Mouse (Mus musculus) hindbrain, embryonic 11.5 days (tissue): ENCODE measurements at regions not wholly inside any gene's neighbourhood (a gene's known extent, or its start where the extent isn't known, plus 50 kb on each side); places are given as distances from the start of the nearest gene placed in this dataset.

Source experiments
- ATAC-seq: fragments of 200-750 bp; cut with Nextera tagmentation; 2 replicates; pipeline ENCODE4 v1.8.0; 2017; ENCODE audit warnings: mild to moderate bottlenecking, moderate TSS enrichment, moderate library complexity; ENCODE audit not compliant: low FRiP score
- DNase-seq: peaks from one replicate; pipeline ENCODE4 v3.0.0-alpha.2; 2015; ENCODE audit warnings: low spot score
- H3K27ac ChIP-seq: fragments of 300-500 bp; sonication (generic); 2 replicates; pipeline ENCODE4 v1.5.1; 2014; ENCODE audit warnings: mild to moderate bottlenecking, low read depth, low read length
- H3K27me3 ChIP-seq: fragments of 300-500 bp; sonication (generic); 2 replicates; pipeline ENCODE4 v1.6.1; 2014; ENCODE audit warnings: mild to moderate bottlenecking, low read length, moderate library complexity, mixed read lengths; ENCODE audit not compliant: control insufficient read depth, insufficient read depth
- H3K36me3 ChIP-seq: fragments of 300-500 bp; sonication (generic); 2 replicates; pipeline ENCODE4 v1.6.1; 2014; ENCODE audit warnings: mild to moderate bottlenecking, low read length, moderate library complexity, mixed read lengths; ENCODE audit not compliant: control insufficient read depth, insufficient read depth
- H3K4me1 ChIP-seq: fragments of 300-500 bp; sonication (generic); replicated peaks from 2 replicates; pipeline ENCODE4 v1.6.1; 2014; ENCODE audit warnings: low read length, mixed read lengths; ENCODE audit not compliant: control insufficient read depth, insufficient read depth
- H3K4me2 ChIP-seq: fragments of 300-500 bp; sonication (generic); replicated peaks from 2 replicates; pipeline ENCODE4 v1.6.1; 2014; ENCODE audit warnings: mild to moderate bottlenecking, low read depth, low read length
- H3K4me3 ChIP-seq: fragments of 300-500 bp; sonication (generic); 2 replicates; pipeline ENCODE4 v1.5.1; 2014; ENCODE audit warnings: low read depth, low read length
- H3K9ac ChIP-seq: fragments of 300-500 bp; sonication (generic); 2 replicates; pipeline ENCODE4 v1.6.1; 2014; ENCODE audit warnings: low read depth, low read length
- H3K9me3 ChIP-seq: fragments of 300-500 bp; sonication (generic); 2 replicates; pipeline ENCODE4 v1.6.1; 2016; ENCODE audit warnings: low read length; ENCODE audit not compliant: control insufficient read depth
- WGBS: fragments of 180-500 bp; shearing (Covaris S2); extraction: QIAGEN DNeasy Blood & Tissue Kit; methylation state at CpG from one replicate; pipeline ENCODE4 v1.1.7; 2014; 5-methylcytosine and 5-hydroxymethylcytosine counted together

DNA sequence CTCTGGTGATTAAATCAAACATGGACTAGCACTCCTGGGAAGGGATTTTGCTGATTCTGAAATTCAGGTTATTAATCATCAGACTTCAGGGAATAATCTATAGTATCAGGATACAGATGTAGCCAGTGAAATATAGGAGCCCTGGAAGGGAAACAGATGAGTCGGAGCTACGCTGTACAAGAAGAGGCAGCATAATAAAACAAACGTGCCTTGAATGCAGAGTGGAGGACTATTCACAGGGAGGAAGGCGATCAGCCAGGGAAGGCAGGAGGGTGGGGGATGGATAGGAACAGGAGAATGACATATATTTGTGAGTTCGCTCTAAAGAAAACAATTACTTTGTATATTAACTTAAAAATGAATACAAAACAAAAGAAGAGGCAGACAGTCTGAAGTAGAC, 286.6 kb upstream of the Got2 start:
- no peak overlapping the region for H3K4me2 ChIP-seq
- H3K9me3 ChIP-seq = no peaks in the 10 kb centered on the region
- no peak overlapping the region for H3K27ac ChIP-seq
- no peak overlapping the region for H3K9ac ChIP-seq
- ATAC-seq (peak; percentile 61; the same call in 1 of the 2 replicates), DNase-seq (peak; percentile 21)
- WGBS = 74% methylated on average over 5 of the region's 5 CpGs
- no peaks in the 10 kb centered on the region for H3K4me1 ChIP-seq
- H3K27me3 ChIP-seq = no peaks in the 10 kb centered on the region
- no peak overlapping the region for H3K4me3 ChIP-seq
- no peaks in the 10 kb centered on the region for H3K36me3 ChIP-seq

DNA sequence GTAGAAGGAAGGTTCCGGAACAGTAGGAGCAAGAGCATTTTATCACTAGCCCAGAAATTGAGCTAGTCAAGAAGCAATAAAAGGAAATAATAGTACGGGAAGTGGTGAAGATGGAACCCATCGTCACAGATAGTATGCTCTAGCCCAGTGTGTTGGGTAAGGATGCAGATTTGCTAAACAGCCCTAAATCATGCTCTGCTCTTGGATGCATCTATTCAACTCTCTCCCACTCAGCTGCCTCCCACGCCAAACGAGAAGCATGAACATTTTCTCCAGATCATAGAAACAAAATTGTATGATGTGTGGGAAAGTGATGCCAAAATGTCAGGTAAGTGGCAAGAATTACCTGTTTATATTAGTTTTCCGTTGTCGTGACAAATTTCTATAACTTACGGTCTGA, 276.6 kb upstream of the Got2 start:
- ATAC-seq (no peak), DNase-seq (no peak)
- Histone ChIP-seq H3K27me3 (no peaks in the 10 kb centered on the region), H3K4me3 (no peak overlapping the region), H3K9me3 (no peaks in the 10 kb centered on the region), H3K4me2 (no peak overlapping the region), H3K4me1 (no peaks in the 10 kb centered on the region), H3K36me3 (no peaks in the 10 kb centered on the region), H3K9ac (no peak overlapping the region), H3K27ac (no peak overlapping the region)
- WGBS = 93% methylated on average over 8 of the region's 8 CpGs

DNA sequence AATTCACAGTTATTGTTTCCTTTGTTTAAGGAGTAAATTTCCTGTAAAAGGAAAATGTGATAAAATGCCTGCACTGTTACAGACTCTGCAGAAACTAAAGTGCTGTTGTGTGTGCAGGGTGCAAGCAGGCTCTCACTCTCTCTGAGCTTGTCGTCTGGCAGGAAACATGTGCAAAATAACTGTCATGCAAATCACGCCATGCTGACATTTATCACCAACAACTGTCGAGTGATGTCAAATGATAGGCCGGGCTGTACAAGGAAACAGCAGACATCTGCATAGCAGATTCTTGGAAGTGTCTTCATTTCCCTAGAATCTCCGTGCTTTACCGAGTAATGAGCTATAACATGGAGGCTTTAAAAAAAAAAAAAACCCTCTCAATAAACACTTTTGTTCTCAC, 271.6 kb upstream of the Got2 start:
- peak; percentile 2 for DNase-seq
- Histone ChIP-seq H3K4me3 (no peak overlapping the region), H3K4me1 (no peaks in the 10 kb centered on the region), H3K27ac (no peak overlapping the region), H3K9ac (no peak overlapping the region), H3K4me2 (no peak overlapping the region), H3K9me3 (no peaks in the 10 kb centered on the region), H3K27me3 (no peaks in the 10 kb centered on the region), H3K36me3 (no peaks in the 10 kb centered on the region)
- WGBS = 52% methylated on average over 6 of the region's 6 CpGs
- ATAC-seq = 0 out of 2 replicates have a peak, but pooled peaks have one; percentile 27

DNA sequence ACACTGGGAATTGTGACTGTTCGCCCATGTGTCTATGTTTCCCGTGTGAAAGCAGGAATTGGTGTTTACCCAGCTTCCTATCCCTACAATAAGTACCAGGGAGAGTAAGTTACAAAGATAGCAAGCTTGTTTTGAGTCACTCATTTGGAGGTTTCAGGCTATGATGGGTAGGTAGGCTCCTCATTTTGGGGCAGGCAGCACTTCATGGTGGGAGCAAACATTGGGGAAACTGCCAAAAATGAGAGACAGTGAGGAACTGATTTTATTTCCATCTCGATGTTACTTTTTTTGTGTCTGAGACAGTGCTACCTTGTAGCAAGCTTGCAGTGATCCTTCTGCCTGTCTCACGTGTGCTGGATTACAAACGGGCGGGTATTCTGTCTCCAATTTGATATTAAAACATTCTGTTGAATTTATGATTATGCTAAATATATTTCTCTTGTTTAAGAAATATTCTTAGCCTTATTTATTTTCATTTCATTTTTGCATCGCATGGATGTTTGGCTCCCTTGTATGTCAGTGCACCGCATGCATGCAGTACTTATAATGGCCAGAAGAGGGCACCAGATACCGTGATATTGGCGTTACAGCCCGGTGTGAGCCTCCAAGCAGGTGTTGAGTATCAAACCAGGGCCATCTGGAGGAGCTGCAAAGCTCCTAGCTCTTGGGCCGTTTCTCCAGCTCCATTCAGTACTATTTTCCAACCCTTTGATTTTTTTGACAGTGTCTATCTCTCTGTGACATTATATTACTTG, 264.3 kb upstream of the Got2 start:
- no peak; the same call in 1 of the 2 replicates for ATAC-seq
- Histone ChIP-seq H3K4me3 (no peak overlapping the region), H3K4me1 (no peaks in the 10 kb centered on the region), H3K27me3 (no peaks in the 10 kb centered on the region), H3K9ac (no peak overlapping the region), H3K4me2 (no peak overlapping the region), H3K9me3 (no peaks in the 10 kb centered on the region), H3K27ac (no peak overlapping the region), H3K36me3 (no peaks in the 10 kb centered on the region)
- peak; percentile 70 for DNase-seq
- WGBS = 45% methylated on average over 12 of the region's 12 CpGs

DNA sequence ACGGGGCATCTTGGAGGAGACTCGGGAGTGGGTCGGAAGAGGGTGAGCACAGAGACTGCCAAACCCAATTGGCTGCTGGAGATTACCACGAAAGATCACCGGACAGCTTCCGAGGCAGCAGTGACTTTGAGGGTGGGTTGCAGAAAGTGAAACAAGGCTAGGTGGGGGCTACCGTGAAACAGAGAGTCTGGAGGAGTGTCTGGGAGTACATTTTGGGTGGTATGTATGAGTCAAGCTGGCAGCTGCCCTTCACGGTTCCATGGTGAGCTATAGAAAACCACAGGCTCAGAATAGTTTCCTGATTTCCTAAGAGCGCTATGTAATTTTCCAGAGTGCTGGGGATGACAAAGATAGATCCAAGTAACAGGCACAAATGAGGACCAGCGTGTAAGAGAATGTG, 263.7 kb upstream of the Got2 start:
- Histone ChIP-seq H3K27me3 (no peaks in the 10 kb centered on the region), H3K4me3 (no peak overlapping the region), H3K27ac (no peak overlapping the region), H3K36me3 (no peaks in the 10 kb centered on the region), H3K9ac (no peak overlapping the region), H3K4me1 (no peaks in the 10 kb centered on the region), H3K4me2 (no peak overlapping the region), H3K9me3 (no peaks in the 10 kb centered on the region)
- DNase-seq (no peak), ATAC-seq (no peak)
- WGBS = 80% methylated on average over 10 of the region's 10 CpGs

DNA sequence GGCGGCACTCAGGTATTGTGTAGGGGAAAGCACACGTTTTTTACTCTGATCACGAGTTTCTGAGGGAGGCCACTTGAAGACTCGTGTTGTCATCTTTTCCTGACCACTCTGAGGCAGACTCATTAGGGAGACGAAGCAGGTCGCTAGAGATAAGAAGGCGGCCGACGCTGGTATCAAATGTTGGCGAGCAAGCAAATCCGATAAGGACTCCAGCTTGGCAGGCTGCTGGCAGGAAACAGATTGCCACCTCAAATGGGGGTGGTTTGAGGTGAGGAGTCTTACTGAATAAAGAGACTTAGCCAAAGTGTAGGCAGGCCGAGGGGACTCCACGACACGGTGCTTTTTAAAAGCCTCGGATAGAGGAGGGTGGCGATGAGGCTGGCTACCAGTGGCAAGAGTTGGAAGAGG, 262.7 kb upstream of the Got2 start:
- Histone ChIP-seq H3K27me3 (no peaks in the 10 kb centered on the region), H3K27ac (no peak overlapping the region), H3K36me3 (no peaks in the 10 kb centered on the region), H3K9ac (no peak overlapping the region), H3K4me2 (no peak overlapping the region), H3K4me3 (no peak overlapping the region), H3K4me1 (no peaks in the 10 kb centered on the region), H3K9me3 (no peaks in the 10 kb centered on the region)
- DNase-seq = no peak
- 84% methylated on average over 16 of the region's 16 CpGs for WGBS
- ATAC-seq = no peak

DNA sequence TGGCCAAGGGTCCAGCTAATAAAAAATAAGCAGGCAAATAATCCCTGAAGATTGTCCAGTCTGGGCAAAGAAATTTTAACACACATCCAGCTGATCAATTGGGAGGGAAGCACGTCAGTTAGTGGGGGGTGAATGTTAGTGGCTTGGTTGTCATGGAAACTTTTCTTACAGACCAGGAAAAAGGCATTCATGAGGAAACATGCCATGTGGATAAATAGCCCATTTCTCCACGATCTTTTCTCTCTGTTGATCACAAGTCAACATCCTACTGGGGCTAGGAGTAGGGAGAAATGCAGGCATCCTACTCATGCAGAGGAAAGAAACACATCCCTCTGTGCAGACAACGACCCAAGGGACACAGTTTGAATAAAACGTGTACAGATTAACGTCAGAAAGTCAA, 243.8 kb upstream of the Got2 start:
- H3K4me2 ChIP-seq = no peak overlapping the region
- no peaks in the 10 kb centered on the region for H3K9me3 ChIP-seq
- H3K4me3 ChIP-seq = no peak overlapping the region
- no peaks in the 10 kb centered on the region for H3K36me3 ChIP-seq
- DNase-seq = peak; percentile 33
- no peak overlapping the region for H3K9ac ChIP-seq
- H3K27ac ChIP-seq = no peak overlapping the region
- 32% methylated on average over 5 of the region's 5 CpGs for WGBS
- no peaks in the 10 kb centered on the region for H3K4me1 ChIP-seq
- ATAC-seq = peak; percentile 75
- H3K27me3 ChIP-seq = no peaks in the 10 kb centered on the region

- Histone ChIP-seq H3K27ac (no peak overlapping the region), H3K4me2 (no peak overlapping the region), H3K9me3 (no peaks in the 10 kb centered on the region), H3K27me3 (no peaks in the 10 kb centered on the region), H3K9ac (no peak overlapping the region), H3K4me1 (no peaks in the 10 kb centered on the region), H3K4me3 (no peak overlapping the region), H3K36me3 (no peaks in the 10 kb centered on the region)
- no peak for ATAC-seq
- DNase-seq = no peak
- 84% methylated on average over 2 of the region's 2 CpGs for WGBS
These were observed 240.0 kb upstream of the Got2 start for GRCm38 (mm10) chr8:96128329-96128728.

DNA sequence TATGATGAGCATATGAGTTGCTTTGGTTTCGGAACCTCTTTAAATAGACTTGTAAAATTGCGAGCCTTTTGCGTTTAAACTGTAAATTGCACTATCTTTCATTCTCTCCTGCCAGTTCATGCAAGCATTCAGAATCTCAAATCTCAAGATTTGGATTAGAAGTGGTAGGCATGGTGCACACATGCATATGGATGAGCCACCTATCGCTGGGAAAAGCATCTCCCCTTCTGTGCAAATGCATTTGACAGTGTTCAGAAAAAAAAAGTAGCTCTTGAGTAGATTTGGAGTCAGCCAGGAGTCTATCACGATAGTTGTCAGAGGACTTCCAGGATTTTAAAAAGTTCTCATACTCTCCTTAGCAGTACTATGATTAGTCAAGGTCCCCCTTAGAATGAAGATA, 212.5 kb upstream of the Got2 start:
- Histone ChIP-seq H3K4me2 (no peak overlapping the region), H3K27me3 (no peaks in the 10 kb centered on the region), H3K27ac (no peak overlapping the region), H3K4me1 (no peaks in the 10 kb centered on the region), H3K36me3 (no peaks in the 10 kb centered on the region), H3K9me3 (no peaks in the 10 kb centered on the region), H3K9ac (no peak overlapping the region), H3K4me3 (no peak overlapping the region)
- DNase-seq = no peak
- 87% methylated on average over 5 of the region's 5 CpGs for WGBS
- ATAC-seq = no peak
